Mouse (Mus musculus) spleen, adult 2 months (tissue): ENCODE data around the gene Foxs1. TPM values are rescaled to one million over a fixed set of nuclear protein-coding genes. Genes with fewer than 3 reads are reported as not detected.

Experiments used
- DNase-seq, 2 experiments: peaks; one replicate each; pipeline versions ENCODE4 v3.0.0 to v3.0.0-alpha.2; 2012 to 2021; ENCODE audit warnings: low spot score in 2 of 2, low read depth in 1 of 2
- H3K27ac ChIP-seq: fragments of 200-500 bp; 2 replicates; pipeline ENCODE4 v1.5.1; 2012; ENCODE audit warnings: low read length, inconsistent platforms; ENCODE audit not compliant: insufficient read depth
- H3K27me3 ChIP-seq: fragments of 200-500 bp; 2 replicates; pipeline ENCODE4 v1.6.1; 2012; ENCODE audit warnings: mild to moderate bottlenecking, moderate library complexity, low read length, inconsistent platforms; ENCODE audit not compliant: control insufficient read depth, insufficient read depth
- H3K36me3 ChIP-seq: fragments of 200-500 bp; 2 replicates; pipeline ENCODE4 v1.6.1; 2012; ENCODE audit warnings: mild to moderate bottlenecking, low read length, inconsistent platforms; ENCODE audit not compliant: control insufficient read depth, insufficient read depth
- H3K4me1 ChIP-seq: fragments of 200-500 bp; 2 replicates; pipeline ENCODE4 v1.6.1; 2011; ENCODE audit warnings: inconsistent platforms; ENCODE audit not compliant: control insufficient read depth, insufficient read depth, insufficient read length
- H3K4me3 ChIP-seq: fragments of 200-500 bp; 2 replicates; pipeline ENCODE4 v1.5.1; 2011; ENCODE audit warnings: mild to moderate bottlenecking, inconsistent platforms; ENCODE audit not compliant: insufficient read depth, insufficient read length; ENCODE audit errors: extremely low read depth
- CTCF ChIP-seq: fragments of 200-500 bp; IDR thresholded peaks from 2 replicates; pipeline ENCODE4 v1.5.1; 2011; ENCODE audit warnings: mild to moderate bottlenecking, inconsistent platforms; ENCODE audit not compliant: insufficient read depth, insufficient read length, insufficient replicate concordance; ENCODE audit errors: extremely low read depth
- POLR2A ChIP-seq: fragments of 200-500 bp; IDR thresholded peaks from 2 replicates; pipeline ENCODE4 v1.6.1; 2011; ENCODE audit warnings: low read depth, low read length, inconsistent platforms
- WGBS: fragments of 180-500 bp; shearing (Covaris S2); methylation state at CpG from one replicate; pipeline ENCODE4 v1.1.7; 2018; 5-methylcytosine and 5-hydroxymethylcytosine counted together
- polyA plus RNA-seq: library from polyadenylated mRNA; depleted of rRNA; stranded (reverse); fragments of >200 nt; gene quantifications from 2 replicates; pipeline ENCODE4 v1.2.3, GENCODE M21; 2012

Gene Foxs1
- polyA plus RNA-seq, 1 experiment: 12.6 TPM

- Histone ChIP-seq H3K36me3 (no peaks in the 10 kb centered on the region), H3K27ac (no peak within 1 kb of the TSS), H3K4me1 (no peaks in the 10 kb centered on the region; the same call in 1 of the 2 replicates), H3K4me3 (peak within 1 kb of the TSS; percentile 29; the same call in 1 of the 2 replicates), H3K27me3 (peaks cover 11% of the 10 kb centered on the region)
- no peak for DNase-seq
- no peak for TF ChIP-seq POLR2A
- TF ChIP-seq CTCF: no peak
- WGBS: 3% methylated on average over 52 of the region's 54 CpGs
Measured at GRCm38 (mm10) chr2:152951065-152951849, 18.2 kb upstream of the Foxs1 start, which contains the start of gene Dusp15. Dusp15 (minus strand) TSS chr2:152951698.

GRCm38 (mm10) chr2:152950358-152951064, 17.5 kb upstream of the Foxs1 start:
- TF ChIP-seq CTCF (no peak), POLR2A (no peak)
- Histone ChIP-seq H3K36me3 (no peaks in the 10 kb centered on the region), H3K4me3 (no peak overlapping the region), H3K4me1 (no peaks in the 10 kb centered on the region; the same call in 1 of the 2 replicates), H3K27ac (no peak overlapping the region), H3K27me3 (peaks cover 11% of the 10 kb centered on the region)
- DNase-seq: no peak
- 46% methylated on average over 11 of the region's 11 CpGs for WGBS

- TF ChIP-seq CTCF (no peak), POLR2A (no peak)
- H3K27ac ChIP-seq: no peak overlapping the region
- 90% methylated on average over 5 of the region's 5 CpGs for WGBS
- DNase-seq: no peak
- H3K4me1 ChIP-seq: no peaks in the 10 kb centered on the region; the same call in 1 of the 2 replicates
- H3K36me3 ChIP-seq: no peaks in the 10 kb centered on the region
- no peak overlapping the region for H3K4me3 ChIP-seq
- peaks cover 11% of the 10 kb centered on the region for H3K27me3 ChIP-seq
Measured at GRCm38 (mm10) chr2:152948438-152949020, 15.5 kb upstream of the Foxs1 start.

GRCm38 (mm10) chr2:152947098-152947497, 14.1 kb upstream of the Foxs1 start:
- peaks cover 16% of the 10 kb centered on the region for H3K27me3 ChIP-seq
- no peak for DNase-seq

GRCm38 (mm10) chr2:152944013-152944412, 11.0 kb upstream of the Foxs1 start:
- Histone ChIP-seq H3K36me3 (no peaks in the 10 kb centered on the region), H3K4me3 (no peak overlapping the region), H3K27ac (no peak overlapping the region), H3K27me3 (peaks cover 5% of the 10 kb centered on the region), H3K4me1 (peaks cover 4% of the 10 kb centered on the region; the same call in 1 of the 2 replicates)
- TF ChIP-seq CTCF (no peak), POLR2A (no peak)
- no peak for DNase-seq
- WGBS: 57% methylated on average over 9 of the region's 9 CpGs

More at GRCm38 (mm10) chr2:152947098-152947497, 14.1 kb upstream of the Foxs1 start:
- Histone ChIP-seq H3K36me3 (no peaks in the 10 kb centered on the region), H3K4me3 (no peak overlapping the region), H3K4me1 (peaks cover 4% of the 10 kb centered on the region; the same call in 1 of the 2 replicates), H3K27ac (no peak overlapping the region)
- no peak for TF ChIP-seq POLR2A
- no peak for TF ChIP-seq CTCF
- WGBS: 74% methylated on average over 7 of the region's 7 CpGs

GRCm38 (mm10) chr2:152943568-152943967, 10.6 kb upstream of the Foxs1 start:
- 18% methylated on average over 8 of the region's 8 CpGs for WGBS
- DNase-seq: no peak
- no peaks in the 10 kb centered on the region for H3K36me3 ChIP-seq
- H3K4me1 ChIP-seq: peaks cover 4% of the 10 kb centered on the region; the same call in 1 of the 2 replicates
- H3K27me3 ChIP-seq: peaks cover 5% of the 10 kb centered on the region
- TF ChIP-seq CTCF (no peak), POLR2A (no peak)
- H3K27ac ChIP-seq: no peak overlapping the region
- no peak overlapping the region for H3K4me3 ChIP-seq
